Mouse (Mus musculus): ENCODE data around the gene Bach1. TPM values are rescaled to one million over a fixed set of nuclear protein-coding genes. Genes with fewer than 3 reads are reported as not detected.

The Bach1 gene
- total and polyA plus RNA-seq, 3 experiments, result 8.3 to 27.9 (median 26.4) TPM

DNA sequence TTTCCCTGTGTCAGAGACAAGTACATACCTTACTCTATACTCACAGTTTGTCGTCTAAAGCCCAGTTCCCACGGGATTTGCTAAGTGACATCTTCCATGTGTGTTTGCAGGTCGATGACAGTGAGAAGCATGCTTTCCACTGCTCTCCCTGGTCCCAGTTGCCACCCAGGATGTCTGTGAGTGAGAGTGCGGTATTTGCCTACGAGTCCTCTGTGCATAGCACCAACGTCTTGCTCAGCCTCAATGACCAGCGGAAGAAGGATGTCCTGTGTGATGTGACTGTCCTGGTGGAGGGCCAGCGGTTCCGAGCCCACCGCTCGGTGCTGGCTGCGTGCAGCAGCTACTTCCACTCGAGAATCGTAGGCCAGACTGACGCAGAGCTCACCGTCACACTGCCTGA is 16.5 kb downstream of the Bach1 start:
- peaks cover 7% of the 10 kb centered on the region for H3K79me2 ChIP-seq (replicated peaks; ENCODE audit: control insufficient read depth, insufficient read depth, low read length)
- no peak overlapping the region; the same call in 1 of the 2 replicates for H3K27ac ChIP-seq
- 0 out of 2 replicates have a peak, but pooled peaks cover 2% of the 10 kb centered on the region for H3K36me3 ChIP-seq (ENCODE audit: control insufficient read depth, insufficient read depth, low read length)
- peak in 1 of 2 experiments; percentile 24 for DNase-seq
- intact Hi-C loops (cut with DNase I), result loop anchor here (2.0 kb wide), 1 partner anchor 14 kb away; no protein-coding TSS in a partner anchor
- H3K9ac ChIP-seq (ENCODE audit: low read depth, low read length), result no peak overlapping the region
- no peak overlapping the region for H3K4me3 ChIP-seq
- no peaks in the 10 kb centered on the region for H3K27me3 ChIP-seq (ENCODE audit: control insufficient read depth, insufficient read depth, low read length)
- TF ChIP-seq EP300 (IDR thresholded peaks at IDR 0.05; ENCODE audit: insufficient read depth, low read depth, low read length), result no peak
- no peak for TF ChIP-seq CTCF (IDR thresholded peaks at IDR 0.05)
- no peak for TF ChIP-seq POLR2A (IDR thresholded peaks at IDR 0.05; ENCODE audit: insufficient read depth, low read depth, low read length)
- WGBS, result 49% methylated on average over 16 of the region's 16 CpGs
- peaks cover 37% of the 10 kb centered on the region for H3K4me1 ChIP-seq (ENCODE audit: control insufficient read depth, insufficient read depth, low read length)

- peaks cover 35% of the 10 kb centered on the region for H3K4me1 ChIP-seq (ENCODE audit: control insufficient read depth, insufficient read depth, low read length)
- 5% methylated on average over 11 of the region's 11 CpGs for WGBS
- H3K79me2 ChIP-seq (replicated peaks; ENCODE audit: control insufficient read depth, insufficient read depth, low read length), result peaks cover 9% of the 10 kb centered on the region
- H3K4me3 ChIP-seq, result no peak overlapping the region
- 0 out of 2 replicates have a peak, but pooled peaks cover 2% of the 10 kb centered on the region for H3K36me3 ChIP-seq (ENCODE audit: control insufficient read depth, insufficient read depth, low read length)
- TF ChIP-seq CTCF (IDR thresholded peaks at IDR 0.05) (no peak), POLR2A (IDR thresholded peaks at IDR 0.05; ENCODE audit: insufficient read depth, low read depth, low read length) (no peak), EP300 (IDR thresholded peaks at IDR 0.05; ENCODE audit: insufficient read depth, low read depth, low read length) (no peak)
- no peak overlapping the region for H3K9ac ChIP-seq (ENCODE audit: low read depth, low read length)
- intact Hi-C loops (cut with DNase I), result no loop called here
- no peaks in the 10 kb centered on the region for H3K27me3 ChIP-seq (ENCODE audit: control insufficient read depth, insufficient read depth, low read length)
- no peak overlapping the region for H3K27ac ChIP-seq
- peak in 1 of 2 experiments; percentile 30 for DNase-seq
These were observed 17.5 kb downstream of the Bach1 start for GRCm38 (mm10) chr16:87716269-87716668.

- intact Hi-C loops (cut with DNase I), result no loop called here
These were observed 18.4 kb downstream of the Bach1 start for GRCm38 (mm10) chr16:87717046-87717660.

GRCm38 (mm10) chr16:87719071-87719470 is 20.3 kb downstream of the Bach1 start:
- Histone ChIP-seq H3K36me3 (ENCODE audit: control insufficient read depth, insufficient read depth, low read length) (no peaks in the 10 kb centered on the region), H3K4me3 (no peak overlapping the region), H3K27me3 (ENCODE audit: control insufficient read depth, insufficient read depth, low read length) (no peaks in the 10 kb centered on the region), H3K27ac (no peak overlapping the region), H3K9ac (ENCODE audit: low read depth, low read length) (no peak overlapping the region), H3K4me1 (ENCODE audit: control insufficient read depth, insufficient read depth, low read length) (peaks cover 25% of the 10 kb centered on the region), H3K79me2 (replicated peaks; ENCODE audit: control insufficient read depth, insufficient read depth, low read length) (peaks cover 6% of the 10 kb centered on the region)
- TF ChIP-seq EP300 (IDR thresholded peaks at IDR 0.05; ENCODE audit: insufficient read depth, low read depth, low read length) (no peak), CTCF (IDR thresholded peaks at IDR 0.05) (no peak), POLR2A (IDR thresholded peaks at IDR 0.05; ENCODE audit: insufficient read depth, low read depth, low read length) (no peak)
- intact Hi-C loops (cut with DNase I), result no loop called here
- peak in 1 of 2 experiments; percentile 16 for DNase-seq
- 85% methylated on average over 11 of the region's 11 CpGs for WGBS

More at GRCm38 (mm10) chr16:87717046-87717660, 18.4 kb downstream of the Bach1 start:
- 14% methylated on average over 5 of the region's 5 CpGs for WGBS
- H3K4me3 ChIP-seq, result no peak overlapping the region
- peaks cover 7% of the 10 kb centered on the region for H3K79me2 ChIP-seq (replicated peaks; ENCODE audit: control insufficient read depth, insufficient read depth, low read length)
- peak in 1 of 2 experiments; percentile 19 for DNase-seq
- no peak overlapping the region for H3K9ac ChIP-seq (ENCODE audit: low read depth, low read length)
- H3K36me3 ChIP-seq (ENCODE audit: control insufficient read depth, insufficient read depth, low read length), result 0 out of 2 replicates have a peak, but pooled peaks cover 2% of the 10 kb centered on the region
- no peak overlapping the region for H3K27ac ChIP-seq
- H3K4me1 ChIP-seq (ENCODE audit: control insufficient read depth, insufficient read depth, low read length), result peaks cover 34% of the 10 kb centered on the region
- no peaks in the 10 kb centered on the region for H3K27me3 ChIP-seq (ENCODE audit: control insufficient read depth, insufficient read depth, low read length)
- TF ChIP-seq POLR2A (IDR thresholded peaks at IDR 0.05; ENCODE audit: insufficient read depth, low read depth, low read length) (no peak), EP300 (IDR thresholded peaks at IDR 0.05; ENCODE audit: insufficient read depth, low read depth, low read length) (no peak), CTCF (IDR thresholded peaks at IDR 0.05) (no peak)

GRCm38 (mm10) chr16:87719688-87720283 is 21.0 kb downstream of the Bach1 start:
- Histone ChIP-seq H3K9ac (ENCODE audit: low read depth, low read length) (no peak overlapping the region), H3K27me3 (ENCODE audit: control insufficient read depth, insufficient read depth, low read length) (no peaks in the 10 kb centered on the region), H3K79me2 (replicated peaks; ENCODE audit: control insufficient read depth, insufficient read depth, low read length) (peaks cover 6% of the 10 kb centered on the region), H3K36me3 (ENCODE audit: control insufficient read depth, insufficient read depth, low read length) (no peaks in the 10 kb centered on the region), H3K4me1 (ENCODE audit: control insufficient read depth, insufficient read depth, low read length) (peaks cover 23% of the 10 kb centered on the region), H3K4me3 (no peak overlapping the region), H3K27ac (no peak overlapping the region)
- intact Hi-C loops (cut with DNase I), result no loop called here
- 62% methylated on average over 23 of the region's 23 CpGs for WGBS
- no peak for TF ChIP-seq EP300 (IDR thresholded peaks at IDR 0.05; ENCODE audit: insufficient read depth, low read depth, low read length)
- TF ChIP-seq CTCF (IDR thresholded peaks at IDR 0.05), result no peak
- TF ChIP-seq POLR2A (IDR thresholded peaks at IDR 0.05; ENCODE audit: insufficient read depth, low read depth, low read length), result no peak
- DNase-seq, result peak in 1 of 2 experiments; percentile 29
